Mouse (Mus musculus): ENCODE data around the gene Erbb4.

DNA sequence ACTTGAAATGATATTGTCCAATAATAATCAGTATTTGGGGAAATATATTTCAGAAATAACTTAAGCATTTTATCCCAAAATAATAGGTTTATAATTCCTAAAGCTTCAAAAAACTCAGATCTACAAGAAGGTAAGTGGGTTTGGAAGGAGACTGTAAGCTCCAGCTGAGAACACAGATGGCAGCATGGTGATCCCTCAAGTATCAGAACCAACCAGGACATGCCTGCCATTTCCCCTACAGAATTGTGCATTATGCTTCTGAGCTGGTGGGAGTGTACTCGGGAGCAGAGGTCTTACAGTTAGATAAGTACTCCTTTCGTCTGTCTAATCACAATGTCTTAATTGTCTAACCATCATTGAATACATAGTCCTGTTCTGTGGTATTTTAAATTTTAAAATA, 823.4 kb downstream of the Erbb4 start:
- no peak for TF ChIP-seq TAL1 (IDR thresholded peaks at IDR 0.05; ENCODE audit: low read length)
- no peak for TF ChIP-seq GATA1 (IDR thresholded peaks at IDR 0.05; ENCODE audit: low read length)

Data from erythroblast, embryonic 14.5 days (primary cell).